Mouse (Mus musculus) CH12.LX (cell line): ENCODE measurements around the gene Gm13030.

Experiments used
- CHD2 ChIP-seq: IDR thresholded peaks from 2 replicates; pipeline ENCODE4 v1.6.1; 2011; ENCODE audit warnings: low read length, improper control_type of control experiment
- CTCF ChIP-seq, 2 experiments: IDR thresholded peaks in 1 of 2; conservative IDR thresholded peaks in 1 of 2; 2 replicates each; pipeline ENCODE4 v1.5.1; 2011 to 2012; ENCODE audit warnings: low read depth in 2 of 2, low read length in 2 of 2, improper control_type of control experiment in 1 of 2, inconsistent platforms in 1 of 2, mild to moderate bottlenecking in 1 of 2, moderate library complexity in 1 of 2
- E2F4 ChIP-seq: IDR thresholded peaks from 2 replicates; pipeline ENCODE4 v1.6.1; 2011; ENCODE audit warnings: low read depth, low read length, improper control_type of control experiment; ENCODE audit not compliant: insufficient replicate concordance
- EP300 ChIP-seq: IDR thresholded peaks from 2 replicates; pipeline ENCODE4 v1.6.1; 2011; ENCODE audit warnings: low read length, improper control_type of control experiment
- GABPA ChIP-seq: IDR thresholded peaks from 2 replicates; pipeline ENCODE4 v1.6.1; 2012; ENCODE audit warnings: low read depth, low read length, improper control_type of control experiment, inconsistent platforms; ENCODE audit not compliant: insufficient replicate concordance
- MAX ChIP-seq: IDR thresholded peaks from 2 replicates; pipeline ENCODE4 v1.6.1; 2011; ENCODE audit warnings: low read length, improper control_type of control experiment
- MEF2A ChIP-seq: IDR thresholded peaks from 2 replicates; pipeline ENCODE4 v1.6.1; 2014; ENCODE audit warnings: low read depth, mild to moderate bottlenecking, inconsistent platforms, low read length, improper control_type of control experiment, borderline replicate concordance
- MYC ChIP-seq: IDR thresholded peaks from 2 replicates; pipeline ENCODE4 v1.6.1; 2011; ENCODE audit warnings: low read depth, mild to moderate bottlenecking, improper control_type of control experiment, low read length
- POLR2A ChIP-seq: IDR thresholded peaks from 2 replicates; pipeline ENCODE4 v1.6.1; 2011; ENCODE audit warnings: low read depth, mild to moderate bottlenecking, improper control_type of control experiment, low read length
- SMC3 ChIP-seq: IDR thresholded peaks from 2 replicates; pipeline ENCODE4 v1.6.1; 2011; ENCODE audit warnings: low read depth, low read length, improper control_type of control experiment

- TF ChIP-seq E2F4 (no peak), CTCF (conservative IDR thresholded peaks at IDR 0.05 in 1 of 2, IDR thresholded peaks at IDR 0.05 in 1 of 2; ENCODE audit: low read depth in 2 of 2, low read length in 2 of 2) (no peak), CHD2 (no peak), MYC (no peak), POLR2A (no peak), SMC3 (no peak), GABPA (no peak), EP300 (no peak), MAX (no peak), MEF2A (no peak)
Observed at GRCm38 (mm10) chr4:138839806-138840205, 34.0 kb downstream of the Gm13030 start.
